Mouse (Mus musculus): ENCODE measurements at regions not wholly inside any gene's neighbourhood (a gene's known extent, or its start where the extent isn't known, plus 50 kb on each side); places are given as distances from the start of the nearest gene placed in this dataset.

- TF ChIP-seq CTCF (IDR thresholded peaks at IDR 0.05; ENCODE audit: low read depth, low read length): no peak
- TF ChIP-seq POLR2A (IDR thresholded peaks at IDR 0.05; ENCODE audit: borderline replicate concordance, low read depth, low read length): no peak
These were observed 551.8 kb upstream of the Btbd3 start for GRCm38 (mm10) chr2:137704565-137704947.
